Mouse (Mus musculus): Measurements from ENCODE around the gene Mgl2. TPM values are rescaled to one million over a fixed set of nuclear protein-coding genes. Genes with fewer than 3 reads are reported as not detected.

Gene Mgl2
- total RNA-seq (2012; rRNA removed) = 0.08 TPM in 1 of 2 replicates, not detected in the other
- total RNA-seq (2014; rRNA removed) = not detected in 2 replicates
- polyA plus RNA-seq (2012; ENCODE audit: insufficient read length, low read depth) = not detected in 2 replicates

- Histone ChIP-seq H3K9me3 (replicated peaks; ENCODE audit: low read length) (no peaks in the 10 kb centered on the region), H3K4me3 (replicated peaks in 1 of 3; ENCODE audit: low read depth in 2 of 3, low read length in 2 of 3, poor library complexity in 1 of 3) (no peak within 1 kb of the TSS), H3K36me3 (replicated peaks in 1 of 2; ENCODE audit: control insufficient read depth in 1 of 2, insufficient read depth in 1 of 2, low read length in 1 of 2) (no peaks in the 10 kb centered on the region), H3K79me2 (replicated peaks; ENCODE audit: control insufficient read depth, extremely low read depth, insufficient read depth, poor library complexity, severe bottlenecking) (no peaks in the 10 kb centered on the region), H3K4me1 (ENCODE audit: control insufficient read depth in 1 of 2, insufficient read depth in 2 of 2) (peaks cover 3 to 4% of the 10 kb centered on the region in 2 experiments; a peak in 1 of 4 replicates), H3K9ac (ENCODE audit: insufficient read depth, low read depth) (no peak within 1 kb of the TSS), H3K27ac (ENCODE audit: insufficient read depth, low read depth) (no peak within 1 kb of the TSS), H3K4me2 (ENCODE audit: insufficient read depth, low read depth, poor library complexity, severe bottlenecking) (no peak within 1 kb of the TSS), H3K27me3 (replicated peaks) (peaks cover 71% of the 10 kb centered on the region)
- dilution Hi-C loops (cut with MboI; ENCODE audit: extremely low pct_ligation_motif_present, extremely low pct_unique_long_range_greater_than_20kb, low sequenced_read_pairs) = no loop called here
- no peak for DNase-seq (ENCODE audit: extremely low read depth)
- in situ Hi-C loops (cut with MboI; ENCODE audit: low pct_ligation_motif_present, low pct_unique_long_range_greater_than_20kb, low sequenced_read_pairs) = loop anchor here (5.0 kb wide), 1 partner anchor 38 kb away; the partner anchor contains the start of gene Asgr2
- TF ChIP-seq JUND (conservative IDR thresholded peaks at IDR 0.05; ENCODE audit: low read depth, low read length) (no peak), MAZ (IDR thresholded peaks at IDR 0.05; ENCODE audit: low read depth, low read length) (no peak), CTCF (conservative IDR thresholded peaks at IDR 0.05 in 1 of 2, IDR thresholded peaks at IDR 0.05 in 1 of 2; ENCODE audit: low read depth in 2 of 2, low read length in 2 of 2) (no peak), POLR2A (IDR thresholded peaks at IDR 0.05; ENCODE audit: low read depth, low read length) (no peak), MXI1 (IDR thresholded peaks at IDR 0.05; ENCODE audit: low read depth, low read length) (no peak), RAD21 (IDR thresholded peaks at IDR 0.05; ENCODE audit: low read depth, low read length) (no peak), NRF1 (IDR thresholded peaks at IDR 0.05; ENCODE audit: low read depth, low read length) (no peak), TBP (conservative IDR thresholded peaks at IDR 0.05; ENCODE audit: low read depth, low read length) (no peak), IRF4 (IDR thresholded peaks at IDR 0.05; ENCODE audit: low read depth, low read length) (no peak), ETS1 (conservative IDR thresholded peaks at IDR 0.05; ENCODE audit: low read depth, low read length) (no peak), MYC (IDR thresholded peaks at IDR 0.05; ENCODE audit: low read depth, low read length) (no peak), ZMIZ1 (IDR thresholded peaks at IDR 0.05; ENCODE audit: low read depth, low read length) (no peak), TCF12 (IDR thresholded peaks at IDR 0.05; ENCODE audit: low read depth, low read length) (no peak), CHD2 (IDR thresholded peaks at IDR 0.05; ENCODE audit: low read length) (no peak), JUN (IDR thresholded peaks at IDR 0.05; ENCODE audit: insufficient read depth, low read depth, low read length) (no peak), ZNF384 (IDR thresholded peaks at IDR 0.05; ENCODE audit: low read depth, low read length) (no peak), KAT2A (IDR thresholded peaks at IDR 0.05; ENCODE audit: insufficient replicate concordance, low read length) (no peak), MEF2A (IDR thresholded peaks at IDR 0.05; ENCODE audit: borderline replicate concordance, low read depth, low read length) (no peak), UBTF (IDR thresholded peaks at IDR 0.05; ENCODE audit: low read depth, low read length) (no peak)
Observed at GRCm38 (mm10) chr11:70129926-70130379, at the start of gene Mgl2. Mgl2 (plus strand) TSS chr11:70130329.

GRCm38 (mm10) chr11:70080803-70081590, 49.1 kb upstream of the Mgl2 start:
- no peaks in the 10 kb centered on the region for H3K36me3 ChIP-seq (replicated peaks in 1 of 2; ENCODE audit: control insufficient read depth in 1 of 2, insufficient read depth in 1 of 2, low read length in 1 of 2)
- DNase-seq (ENCODE audit: extremely low read depth) = no peak
- in situ Hi-C loops (cut with MboI; ENCODE audit: low pct_ligation_motif_present, low pct_unique_long_range_greater_than_20kb, low sequenced_read_pairs) = no loop called here
- peaks cover 5% of the 10 kb centered on the region for H3K9me3 ChIP-seq (replicated peaks; ENCODE audit: low read length)
- no peaks in the 10 kb centered on the region for H3K79me2 ChIP-seq (replicated peaks; ENCODE audit: control insufficient read depth, extremely low read depth, insufficient read depth, poor library complexity, severe bottlenecking)
- no peak overlapping the region for H3K4me3 ChIP-seq (replicated peaks in 1 of 3; ENCODE audit: low read depth in 2 of 3, low read length in 2 of 3, poor library complexity in 1 of 3)
- H3K27ac ChIP-seq (ENCODE audit: insufficient read depth, low read depth) = no peak overlapping the region
- H3K9ac ChIP-seq (ENCODE audit: insufficient read depth, low read depth) = no peak overlapping the region
- H3K4me2 ChIP-seq (ENCODE audit: insufficient read depth, low read depth, poor library complexity, severe bottlenecking) = no peak overlapping the region
- dilution Hi-C loops (cut with MboI; ENCODE audit: extremely low pct_ligation_motif_present, extremely low pct_unique_long_range_greater_than_20kb, low sequenced_read_pairs) = no loop called here
- TF ChIP-seq MEF2A (IDR thresholded peaks at IDR 0.05; ENCODE audit: borderline replicate concordance, low read depth, low read length) (no peak), MXI1 (IDR thresholded peaks at IDR 0.05; ENCODE audit: low read depth, low read length) (no peak), MAFK (IDR thresholded peaks at IDR 0.05; ENCODE audit: insufficient replicate concordance, low read length) (no peak), TBP (conservative IDR thresholded peaks at IDR 0.05; ENCODE audit: low read depth, low read length) (no peak), PAX5 (IDR thresholded peaks at IDR 0.05; ENCODE audit: low read length) (no peak), CHD1 (IDR thresholded peaks at IDR 0.05; ENCODE audit: low read depth, low read length) (no peak), TCF12 (IDR thresholded peaks at IDR 0.05; ENCODE audit: low read depth, low read length) (no peak), UBTF (IDR thresholded peaks at IDR 0.05; ENCODE audit: low read depth, low read length) (no peak), CHD2 (IDR thresholded peaks at IDR 0.05; ENCODE audit: low read length) (no peak)
- no peaks in the 10 kb centered on the region for H3K27me3 ChIP-seq (replicated peaks)
- H3K4me1 ChIP-seq (ENCODE audit: control insufficient read depth in 1 of 2, insufficient read depth in 2 of 2) = peaks cover 12 to 31% of the 10 kb centered on the region in 2 experiments

All from CH12.LX (cell line).